Mouse (Mus musculus): ENCODE results near the gene Lrrk2.
"Not testable (repeated sequence)": the region's sequence is repeated elsewhere in the genome, so short reads cannot be mapped to it uniquely, and the experiment has no call there.

Gene Lrrk2

DNA sequence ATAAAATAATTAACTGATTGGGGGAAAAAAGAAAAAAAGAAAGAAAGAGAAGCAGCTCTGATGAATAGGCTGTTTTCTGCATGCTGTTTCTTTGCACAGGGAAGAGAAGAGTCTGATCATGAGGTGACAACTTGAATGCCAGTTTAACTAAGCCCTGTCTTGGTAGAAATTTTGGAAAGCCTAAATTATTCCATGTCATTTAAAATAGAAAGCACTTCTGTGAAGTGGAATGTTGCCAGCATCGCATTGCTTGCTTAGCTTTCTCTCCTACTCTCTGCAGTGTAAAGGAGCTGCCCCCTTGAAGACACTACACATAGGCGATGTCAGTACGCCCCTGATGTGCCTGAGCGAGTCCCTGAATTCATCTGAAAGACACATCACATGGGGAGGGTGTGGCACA lies 133.5 kb downstream of the Lrrk2 start:
- no peak for DNase-seq (ENCODE audit: low read depth, low spot score)

DNA sequence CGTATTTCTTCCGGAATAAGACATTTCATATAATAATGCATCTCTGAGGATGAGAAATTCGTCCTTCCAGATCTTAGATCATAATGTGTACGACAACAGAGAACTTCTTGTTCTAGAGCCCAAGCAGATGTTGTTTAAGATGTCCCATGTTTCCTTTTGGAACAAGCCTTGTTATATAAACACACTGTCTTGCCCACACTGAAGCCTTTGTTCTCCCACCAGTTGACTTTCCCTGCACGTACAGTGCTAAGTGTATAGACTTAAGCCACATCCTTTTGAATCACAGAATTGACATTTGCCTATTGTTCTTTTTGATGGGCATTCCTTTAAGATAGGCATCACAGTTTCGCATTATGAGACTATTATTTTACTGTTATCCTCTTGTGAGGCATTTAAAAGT lies 162.3 kb downstream of the Lrrk2 start:
- DNase-seq (ENCODE audit: low read depth, low spot score): no peak

DNA sequence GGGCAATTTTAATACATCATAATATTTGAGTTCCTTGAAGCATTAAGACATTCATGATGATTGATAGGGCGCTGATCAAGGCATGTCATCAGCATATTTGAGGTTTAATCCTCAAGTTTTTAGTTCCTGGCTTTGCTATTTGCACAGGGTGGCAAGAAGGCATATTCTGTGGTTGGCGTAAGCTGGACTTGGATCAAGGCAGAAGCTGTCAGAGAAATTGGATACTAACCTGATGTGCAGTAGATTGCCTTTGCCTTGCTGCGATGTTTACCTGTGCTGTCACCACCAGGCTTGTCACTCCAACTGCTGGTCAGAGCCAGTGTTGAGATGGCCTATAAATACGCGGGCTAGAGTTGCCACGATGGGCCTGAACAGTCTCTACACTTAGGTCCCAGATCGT lies 165.0 kb downstream of the Lrrk2 start, which contains the start of gene Smgc:
TSS of gene Smgc (plus strand) at position 301 of the 400 bp plus-strand sequence.
- no peak for DNase-seq (ENCODE audit: low read depth, low spot score)

DNA sequence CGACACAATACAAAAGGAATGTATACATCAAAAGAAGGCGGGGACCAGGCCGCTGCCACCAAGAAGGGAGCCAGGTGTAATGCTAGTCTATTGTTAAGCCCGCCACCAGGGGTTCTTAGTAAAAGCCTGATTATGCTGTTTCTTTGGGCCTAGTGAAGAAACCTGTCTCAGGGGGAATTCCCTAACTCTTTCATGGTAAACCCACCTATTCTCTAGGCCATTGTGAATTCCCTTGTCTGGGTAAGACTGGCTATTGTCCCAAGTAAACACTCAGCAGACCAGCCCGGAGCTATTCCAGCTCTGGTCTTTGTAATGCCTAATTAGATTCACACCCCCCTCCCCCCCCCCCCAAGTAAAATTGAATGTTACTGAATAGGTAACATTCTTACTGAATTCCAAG lies 191.2 kb downstream of the Lrrk2 start:
- not testable (repeated sequence) for DNase-seq (ENCODE audit: low read depth, low spot score)

All from mesoderm, embryonic 11.5 days (tissue).